Mouse (Mus musculus): ENCODE measurements at regions not wholly inside any gene's neighbourhood (a gene's known extent, or its start where the extent isn't known, plus 50 kb on each side); places are given as distances from the start of the nearest gene placed in this dataset.

GRCm38 (mm10) chr4:68648311-68648710 lies 305.9 kb downstream of the Brinp1 start:
- Histone ChIP-seq H3K9ac (no peak overlapping the region), H3K4me1 (no peaks in the 10 kb centered on the region), H3K4me2 (no peak overlapping the region), H3K9me3 (replicated peaks) (no peaks in the 10 kb centered on the region), H3K4me3 (no peak overlapping the region), H3K27me3 (no peaks in the 10 kb centered on the region), H3K27ac (no peak overlapping the region), H3K36me3 (ENCODE audit: poor library complexity, severe bottlenecking) (no peaks in the 10 kb centered on the region)
- 91% methylated on average over 1 of the region's 1 CpGs for WGBS
- no peak for ATAC-seq

GRCm38 (mm10) chr4:68633299-68633698 lies 320.9 kb downstream of the Brinp1 start:
- no peak for ATAC-seq
- Histone ChIP-seq H3K4me1 (no peaks in the 10 kb centered on the region), H3K36me3 (ENCODE audit: poor library complexity, severe bottlenecking) (no peaks in the 10 kb centered on the region), H3K27ac (no peak overlapping the region), H3K4me2 (no peak overlapping the region), H3K9me3 (replicated peaks) (no peaks in the 10 kb centered on the region), H3K27me3 (no peaks in the 10 kb centered on the region), H3K9ac (no peak overlapping the region), H3K4me3 (no peak overlapping the region)
- 72% methylated on average over 2 of the region's 2 CpGs for WGBS

GRCm38 (mm10) chr4:68624025-68624342 lies 330.2 kb downstream of the Brinp1 start:
- no peak overlapping the region for H3K4me3 ChIP-seq
- no peaks in the 10 kb centered on the region for H3K4me1 ChIP-seq
- no peak overlapping the region for H3K27ac ChIP-seq
- no peaks in the 10 kb centered on the region for H3K36me3 ChIP-seq (ENCODE audit: poor library complexity, severe bottlenecking)
- H3K9me3 ChIP-seq (replicated peaks): no peaks in the 10 kb centered on the region
- no peak for ATAC-seq
- 80% methylated on average over 4 of the region's 4 CpGs for WGBS
- no peak overlapping the region for H3K9ac ChIP-seq
- no peak overlapping the region for H3K4me2 ChIP-seq
- no peaks in the 10 kb centered on the region for H3K27me3 ChIP-seq

- H3K4me2 ChIP-seq: no peak overlapping the region
- ATAC-seq: no peak
- H3K4me3 ChIP-seq: no peak overlapping the region
- H3K36me3 ChIP-seq (ENCODE audit: poor library complexity, severe bottlenecking): no peaks in the 10 kb centered on the region
- no peak overlapping the region for H3K27ac ChIP-seq
- no peaks in the 10 kb centered on the region for H3K4me1 ChIP-seq
- H3K9ac ChIP-seq: no peak overlapping the region
- H3K27me3 ChIP-seq: no peaks in the 10 kb centered on the region
- WGBS: 77% methylated on average over 7 of the region's 7 CpGs
- H3K9me3 ChIP-seq (replicated peaks): no peaks in the 10 kb centered on the region
Observed at GRCm38 (mm10) chr4:68623125-68624024, 330.8 kb downstream of the Brinp1 start.

- Histone ChIP-seq H3K36me3 (ENCODE audit: poor library complexity, severe bottlenecking) (no peaks in the 10 kb centered on the region), H3K4me1 (no peaks in the 10 kb centered on the region), H3K4me3 (no peak overlapping the region), H3K9ac (no peak overlapping the region), H3K9me3 (replicated peaks) (no peaks in the 10 kb centered on the region), H3K4me2 (no peak overlapping the region), H3K27me3 (no peaks in the 10 kb centered on the region), H3K27ac (no peak overlapping the region)
- 83% methylated on average over 3 of the region's 3 CpGs for WGBS
- peak; percentile 67; the same call in 1 of the 2 replicates for ATAC-seq
Observed at GRCm38 (mm10) chr4:68620585-68620984, 333.6 kb downstream of the Brinp1 start.

GRCm38 (mm10) chr4:68615706-68616397 lies 338.3 kb downstream of the Brinp1 start:
- Histone ChIP-seq H3K4me2 (no peak overlapping the region), H3K9ac (no peak overlapping the region), H3K9me3 (replicated peaks) (no peaks in the 10 kb centered on the region), H3K4me1 (no peaks in the 10 kb centered on the region), H3K27ac (no peak overlapping the region), H3K36me3 (ENCODE audit: poor library complexity, severe bottlenecking) (no peaks in the 10 kb centered on the region), H3K27me3 (no peaks in the 10 kb centered on the region), H3K4me3 (no peak overlapping the region)
- WGBS: 81% methylated on average over 2 of the region's 2 CpGs
- no peak for ATAC-seq

GRCm38 (mm10) chr4:68612263-68613012 lies 341.8 kb downstream of the Brinp1 start:
- H3K36me3 ChIP-seq (ENCODE audit: poor library complexity, severe bottlenecking): no peaks in the 10 kb centered on the region
- no peaks in the 10 kb centered on the region for H3K27me3 ChIP-seq
- H3K4me2 ChIP-seq: no peak overlapping the region
- no peaks in the 10 kb centered on the region for H3K4me1 ChIP-seq
- H3K27ac ChIP-seq: no peak overlapping the region
- H3K9ac ChIP-seq: no peak overlapping the region
- 94% methylated on average over 5 of the region's 6 CpGs for WGBS
- no peak for ATAC-seq
- no peaks in the 10 kb centered on the region for H3K9me3 ChIP-seq (replicated peaks)
- H3K4me3 ChIP-seq: no peak overlapping the region

GRCm38 (mm10) chr4:68595256-68595655 lies 358.9 kb downstream of the Brinp1 start:
- Histone ChIP-seq H3K27me3 (no peaks in the 10 kb centered on the region), H3K36me3 (ENCODE audit: poor library complexity, severe bottlenecking) (no peaks in the 10 kb centered on the region), H3K4me1 (no peaks in the 10 kb centered on the region), H3K27ac (no peak overlapping the region), H3K9ac (no peak overlapping the region), H3K9me3 (replicated peaks) (no peaks in the 10 kb centered on the region), H3K4me2 (no peak overlapping the region), H3K4me3 (no peak overlapping the region)
- no peak for ATAC-seq
- WGBS: 86% methylated on average over 1 of the region's 1 CpGs

GRCm38 (mm10) chr4:68575375-68575774 lies 378.8 kb downstream of the Brinp1 start:
- Histone ChIP-seq H3K4me3 (no peak overlapping the region), H3K27me3 (no peaks in the 10 kb centered on the region), H3K9me3 (replicated peaks) (no peaks in the 10 kb centered on the region), H3K4me1 (no peaks in the 10 kb centered on the region), H3K36me3 (ENCODE audit: poor library complexity, severe bottlenecking) (no peaks in the 10 kb centered on the region), H3K9ac (no peak overlapping the region), H3K27ac (no peak overlapping the region), H3K4me2 (no peak overlapping the region)
- 89% methylated on average over 5 of the region's 5 CpGs for WGBS
- no peak for ATAC-seq

GRCm38 (mm10) chr4:68574610-68575167 lies 379.5 kb downstream of the Brinp1 start:
- ATAC-seq: peak; percentile 58; the same call in 1 of the 2 replicates
- no peak overlapping the region for H3K9ac ChIP-seq
- H3K27ac ChIP-seq: no peak overlapping the region
- no peaks in the 10 kb centered on the region for H3K27me3 ChIP-seq
- no peak overlapping the region for H3K4me2 ChIP-seq
- H3K4me1 ChIP-seq: no peaks in the 10 kb centered on the region
- WGBS: 75% methylated on average over 4 of the region's 4 CpGs
- no peaks in the 10 kb centered on the region for H3K36me3 ChIP-seq (ENCODE audit: poor library complexity, severe bottlenecking)
- no peaks in the 10 kb centered on the region for H3K9me3 ChIP-seq (replicated peaks)
- H3K4me3 ChIP-seq: no peak overlapping the region

- no peaks in the 10 kb centered on the region for H3K4me1 ChIP-seq
- H3K4me2 ChIP-seq: no peak overlapping the region
- H3K9me3 ChIP-seq (replicated peaks): no peaks in the 10 kb centered on the region
- H3K27me3 ChIP-seq: no peaks in the 10 kb centered on the region
- H3K4me3 ChIP-seq: no peak overlapping the region
- no peaks in the 10 kb centered on the region for H3K36me3 ChIP-seq (ENCODE audit: poor library complexity, severe bottlenecking)
- no peak overlapping the region for H3K9ac ChIP-seq
- 69% methylated on average over 3 of the region's 3 CpGs for WGBS
- no peak for ATAC-seq
- H3K27ac ChIP-seq: no peak overlapping the region
Observed at GRCm38 (mm10) chr4:68573333-68573732, 380.9 kb downstream of the Brinp1 start.

GRCm38 (mm10) chr4:68572521-68572920 lies 381.7 kb downstream of the Brinp1 start:
- Histone ChIP-seq H3K27me3 (no peaks in the 10 kb centered on the region), H3K27ac (no peak overlapping the region), H3K4me2 (no peak overlapping the region), H3K9me3 (replicated peaks) (no peaks in the 10 kb centered on the region), H3K4me1 (no peaks in the 10 kb centered on the region), H3K36me3 (ENCODE audit: poor library complexity, severe bottlenecking) (no peaks in the 10 kb centered on the region), H3K9ac (no peak overlapping the region), H3K4me3 (no peak overlapping the region)
- ATAC-seq: no peak
